26 mouse cellular contexts compared by ENCODE assay signal in the genomic region with DNA sequence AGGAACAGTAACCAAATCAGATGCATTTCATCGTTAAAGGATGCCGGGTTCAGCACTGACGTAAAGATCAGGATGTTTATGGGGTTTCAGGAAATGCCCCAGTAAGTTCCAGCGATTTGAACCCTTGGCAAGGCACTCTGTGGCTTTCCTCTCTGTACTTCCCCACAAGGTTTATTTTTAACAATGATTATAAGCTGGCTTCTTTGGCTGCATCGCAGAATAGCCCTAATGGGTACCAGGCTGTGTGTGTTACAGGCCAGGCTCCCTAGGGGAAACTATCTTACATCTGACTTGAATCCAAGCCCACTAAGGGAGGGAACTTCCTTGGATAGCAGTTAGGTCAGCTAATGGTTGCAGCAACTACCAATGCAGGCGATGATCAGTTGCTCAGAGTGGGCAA.
DNase-seq lines count a peak whose midpoint lies in the region; ATAC-seq and TF ChIP-seq lines count a peak whose summit lies in the region.
"Had no signal": no experiment of that assay in that cellular context is flagged by ENCODE, and none has a peak within 500 bp of the region (broad histone marks: within the 10 kb centered on the region; RNA-seq: fewer than 3 reads in every experiment).

No protein-coding gene starts in this region.

- H3K4me3 ChIP-seq in liver, adult 2 months (ENCODE audit: insufficient read depth, low read depth, low read length), result no peak overlapping the region
- H3K4me3 ChIP-seq in liver, postnatal 0 days (ENCODE audit: low read depth, low read length), result no peak overlapping the region
- H3K4me3 ChIP-seq: embryonic facial prominence, embryonic 13.5 days; limb, embryonic 12.5 days; liver, embryonic 12.5 days; lung, embryonic 15.5 days; myocyte; neural tube, embryonic 13.5 days had no signal

- H3K4me1 ChIP-seq in liver, adult 2 months (ENCODE audit: control insufficient read depth, insufficient read depth, low read length), result no peaks in the 10 kb centered on the region
- H3K4me1 ChIP-seq in liver, postnatal 0 days (ENCODE audit: insufficient read depth), result no peaks in the 10 kb centered on the region
- H3K4me1 ChIP-seq: limb, embryonic 12.5 days; liver, embryonic 12.5 days; lung, embryonic 15.5 days; neural tube, embryonic 13.5 days had no signal

- H3K79me2 ChIP-seq in liver, adult 2 months (ENCODE audit: control insufficient read depth, insufficient read depth, low read length), result no peaks in the 10 kb centered on the region

- no peak for TF ChIP-seq POLR2A in liver, adult 2 months (IDR thresholded peaks at IDR 0.05; ENCODE audit: extremely low read depth, insufficient read depth, low read length)

- ATAC-seq in liver, postnatal 0 days, result no peak
- peak; percentile 38 to 69; a peak in 3 of 4 replicates for ATAC-seq in hematopoietic stem cell, adult 5-6 weeks (replicated peaks in 1 of 2; ENCODE audit: insufficient read depth in 1 of 2, low FRiP score in 2 of 2, low TSS enrichment in 1 of 2, low read depth in 1 of 2, poor library complexity in 2 of 2, severe bottlenecking in 2 of 2)
- ATAC-seq: forebrain, embryonic 14.5 days; liver, embryonic 12.5 days; midbrain, embryonic 16.5 days; Patski had no signal

- H3K27me3 ChIP-seq in liver, adult 2 months (ENCODE audit: control insufficient read depth, insufficient read depth, low read length), result no peaks in the 10 kb centered on the region
- H3K27me3 ChIP-seq in liver, postnatal 0 days (ENCODE audit: insufficient read depth, low read length), result no peaks in the 10 kb centered on the region
- H3K27me3 ChIP-seq: embryonic facial prominence, embryonic 13.5 days; limb, embryonic 12.5 days; liver, embryonic 12.5 days; lung, embryonic 15.5 days; neural tube, embryonic 13.5 days had no signal

- no peak for TF ChIP-seq CTCF in liver, adult 2 months (IDR thresholded peaks at IDR 0.05; ENCODE audit: low read depth, low read length)
- TF ChIP-seq CTCF in liver, postnatal 0 days (IDR thresholded peaks at IDR 0.05; ENCODE audit: low read depth), result no peak

- H3K27ac ChIP-seq in liver, adult 2 months (replicated peaks; ENCODE audit: insufficient read depth, low read depth, low read length), result no peak overlapping the region
- H3K27ac ChIP-seq in liver, postnatal 0 days (ENCODE audit: low read depth), result no peak overlapping the region
- H3K27ac ChIP-seq: embryonic facial prominence, embryonic 13.5 days; hindbrain, embryonic 14.5 days; limb, embryonic 12.5 days; liver, embryonic 12.5 days; lung, embryonic 15.5 days; neural tube, embryonic 13.5 days had no signal

- no peak overlapping the region for H3K9ac ChIP-seq in liver, adult 2 months (ENCODE audit: low read depth, low read length)
- H3K9ac ChIP-seq in liver, postnatal 0 days (replicated peaks), result no peak overlapping the region
- H3K9ac ChIP-seq: embryonic facial prominence, embryonic 13.5 days; hindbrain, embryonic 14.5 days; limb, embryonic 12.5 days; liver, embryonic 12.5 days; lung, embryonic 15.5 days; neural tube, embryonic 13.5 days had no signal

- peak; percentile 9 for DNase-seq in liver, adult 2 months (ENCODE audit: extremely low read depth, low read depth, low spot score)
- no peak for DNase-seq in liver, postnatal 0 days
- DNase-seq in 3T3-L1 (ENCODE audit: low read depth, low spot score) (peak; percentile 13), 416B (ENCODE audit: low read depth) (peak; percentile 35)
- no peak for DNase-seq in kidney, adult 9 months
- DNase-seq in right cerebral cortex, postnatal 4 days, result no peak
- DNase-seq: adrenal gland, adult 8-10 months; cerebellum, adult 18-20 months; cerebellum, postnatal 14 days; gastrocnemius, postnatal 10 days; kidney, adult 2 months; kidney, postnatal 14 days; retina, postnatal 1 day; right cerebral cortex, postnatal 25 days; thymus, postnatal 14 days had no signal

- 80% methylated on average over 6 of the region's 6 CpGs for WGBS in liver, adult 2 months
- 43% methylated on average over 6 of the region's 6 CpGs for WGBS in liver, postnatal 0 days (ENCODE audit: insufficient replicate concordance)

- TF ChIP-seq EP300 in liver, postnatal 0 days (IDR thresholded peaks at IDR 0.05; ENCODE audit: low read depth), result no peak

- no peak overlapping the region for H3K4me2 ChIP-seq in liver, postnatal 0 days (ENCODE audit: low read depth, low read length)
- H3K4me2 ChIP-seq: embryonic facial prominence, embryonic 13.5 days; hindbrain, embryonic 14.5 days; limb, embryonic 12.5 days; liver, embryonic 12.5 days; lung, embryonic 15.5 days; neural tube, embryonic 13.5 days had no signal

- no peaks in the 10 kb centered on the region for H3K36me3 ChIP-seq in liver, adult 2 months (ENCODE audit: control insufficient read depth, insufficient read depth, low read length)
- H3K36me3 ChIP-seq in liver, postnatal 0 days (replicated peaks; ENCODE audit: insufficient read depth, low read length), result no peaks in the 10 kb centered on the region
- H3K36me3 ChIP-seq: embryonic facial prominence, embryonic 13.5 days; limb, embryonic 12.5 days; liver, embryonic 12.5 days; lung, embryonic 15.5 days; neural tube, embryonic 13.5 days had no signal

- H3K9me3 ChIP-seq in liver, postnatal 0 days (ENCODE audit: low read length), result no peaks in the 10 kb centered on the region
- H3K9me3 ChIP-seq: embryonic facial prominence, embryonic 13.5 days; limb, embryonic 12.5 days; liver, embryonic 12.5 days; lung, embryonic 15.5 days; neural tube, embryonic 13.5 days had no signal

Comparison
In these comparisons a context has a peak if more than half of its experiments do, and no peak if none do; other contexts are left out.
1. DNase-seq: peak in liver, adult 2 months (single experiment), 3T3-L1 (single experiment) and 416B (single experiment); none in liver, postnatal 0 days (single experiment), kidney, adult 9 months (single experiment) and right cerebral cortex, postnatal 4 days (single experiment).